Mouse (Mus musculus): ENCODE data around the gene Hcrtr1.

GRCm38 (mm10) chr4:130179876-130180275, 40.7 kb upstream of the Hcrtr1 start:
- TF ChIP-seq CTCF (IDR thresholded peaks at IDR 0.05; ENCODE audit: insufficient read depth, low read depth, low read length), result no peak
- no peak for TF ChIP-seq POLR2A (IDR thresholded peaks at IDR 0.05; ENCODE audit: insufficient read depth, low read depth, low read length)
